Mouse (Mus musculus) stomach, embryonic 15.5 days (tissue): ENCODE measurements at regions not wholly inside any gene's neighbourhood (a gene's known extent, or its start where the extent isn't known, plus 50 kb on each side); places are given as distances from the start of the nearest gene placed in this dataset.

ENCODE experiments used
- ATAC-seq: fragments of 200-750 bp; cut with Nextera tagmentation; 2 replicates; pipeline ENCODE4 v1.8.0; 2017; ENCODE audit warnings: low read depth, moderate number of reproducible peaks, moderate TSS enrichment; ENCODE audit not compliant: insufficient read depth, low FRiP score
- H3K27ac ChIP-seq: fragments of 300-500 bp; sonication (generic); 2 replicates; pipeline ENCODE4 v1.5.1; 2015; ENCODE audit warnings: mild to moderate bottlenecking, inconsistent platforms
- H3K27me3 ChIP-seq: fragments of 300-500 bp; sonication (generic); replicated peaks from 2 replicates; pipeline ENCODE4 v1.6.1; 2015; ENCODE audit warnings: inconsistent platforms
- H3K36me3 ChIP-seq: fragments of 300-500 bp; sonication (generic); 2 replicates; pipeline ENCODE4 v1.6.1; 2015; ENCODE audit warnings: inconsistent platforms
- H3K4me1 ChIP-seq: fragments of 300-500 bp; sonication (generic); 2 replicates; pipeline ENCODE4 v1.6.1; 2015; ENCODE audit warnings: inconsistent platforms
- H3K4me2 ChIP-seq: fragments of 300-500 bp; sonication (generic); 2 replicates; pipeline ENCODE4 v1.6.1; 2015; ENCODE audit warnings: mild to moderate bottlenecking, inconsistent platforms
- H3K4me3 ChIP-seq: fragments of 300-500 bp; sonication (generic); replicated peaks from 2 replicates; pipeline ENCODE4 v1.5.1; 2015; ENCODE audit warnings: inconsistent platforms
- H3K9ac ChIP-seq: fragments of 300-500 bp; sonication (generic); 2 replicates; pipeline ENCODE4 v1.6.1; 2015; ENCODE audit warnings: inconsistent platforms
- H3K9me3 ChIP-seq: fragments of 300-500 bp; sonication (generic); 2 replicates; pipeline ENCODE4 v1.6.1; 2016; ENCODE audit warnings: inconsistent platforms
- WGBS: fragments of 180-500 bp; shearing (Covaris S2); methylation state at CpG from one replicate; pipeline ENCODE4 v1.1.7; 2015; 5-methylcytosine and 5-hydroxymethylcytosine counted together

DNA sequence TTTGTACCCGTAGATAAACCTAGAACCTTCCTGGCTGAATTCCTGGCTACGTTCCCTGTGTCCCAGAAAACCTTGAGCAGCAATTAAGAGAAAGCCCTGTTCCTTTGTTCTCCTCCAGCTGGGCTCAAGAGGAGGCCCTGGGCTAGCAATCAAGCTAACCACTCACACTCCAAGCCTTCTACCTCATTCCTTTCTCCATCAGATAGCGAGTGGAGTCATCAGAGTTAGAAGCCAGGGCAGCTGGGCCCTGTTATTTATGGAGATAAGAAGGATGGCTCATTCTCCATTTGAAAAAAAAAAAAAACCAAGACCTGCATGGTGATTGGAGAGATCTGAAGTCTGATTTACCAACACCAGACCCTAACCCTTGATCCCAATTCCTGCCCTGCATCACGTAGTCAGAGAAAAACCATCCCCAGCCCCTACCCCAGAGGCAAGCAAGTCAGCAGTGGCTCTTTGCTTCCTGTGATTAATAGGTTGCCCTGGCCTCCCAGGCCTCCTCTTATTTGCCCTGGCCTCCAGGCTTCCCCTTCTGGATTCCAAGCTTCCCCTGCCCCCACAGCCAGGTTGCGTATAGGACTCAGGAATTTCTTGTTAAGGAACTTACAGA is 181.3 kb upstream of the Bcor start:
- no peak for ATAC-seq
- WGBS, result 56% methylated on average over 5 of the region's 5 CpGs

DNA sequence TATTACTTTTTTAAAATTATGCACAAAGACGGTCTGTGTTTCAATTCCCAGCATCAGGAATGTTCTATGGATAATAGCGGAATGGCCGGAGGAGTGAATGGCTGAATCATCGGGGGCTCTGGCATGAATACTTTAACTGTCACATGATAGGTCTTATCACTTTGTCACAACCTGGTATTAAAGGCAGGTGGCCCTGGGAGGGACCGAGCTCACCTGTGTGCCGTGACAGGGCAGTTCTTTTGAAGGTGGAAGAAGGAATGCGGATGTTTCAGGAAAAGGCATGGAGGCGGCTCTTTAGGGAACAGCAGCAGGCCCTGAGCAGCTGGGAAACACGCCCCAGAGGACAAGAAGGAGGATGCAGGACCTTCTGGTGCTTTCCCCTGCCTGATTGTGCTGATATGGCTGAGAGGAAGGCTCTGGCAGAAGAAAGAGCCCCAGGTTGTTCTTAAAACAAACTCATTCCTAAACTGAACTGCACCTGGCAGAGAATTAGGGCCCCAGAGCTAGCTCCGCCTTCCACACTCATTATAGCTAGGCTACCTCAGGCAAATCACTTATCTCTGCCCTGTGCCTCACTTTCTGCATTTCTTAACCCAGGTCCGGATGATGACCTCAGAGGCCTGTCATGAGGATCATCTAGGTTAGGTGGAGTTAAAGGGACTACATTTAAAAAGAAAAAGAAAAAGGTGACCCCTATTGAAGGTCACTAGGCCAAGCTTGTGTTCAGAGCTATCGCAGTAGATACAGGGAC is 184.8 kb upstream of the Bcor start:
- no peak overlapping the region for H3K4me3 ChIP-seq
- H3K36me3 ChIP-seq, result no peaks in the 10 kb centered on the region
- no peak overlapping the region for H3K27ac ChIP-seq
- no peak overlapping the region for H3K9ac ChIP-seq
- ATAC-seq, result 0 out of 2 replicates have a peak, but pooled peaks have one; percentile 47
- no peaks in the 10 kb centered on the region for H3K4me1 ChIP-seq
- 73% methylated on average over 12 of the region's 12 CpGs for WGBS
- H3K9me3 ChIP-seq, result no peaks in the 10 kb centered on the region
- H3K27me3 ChIP-seq, result 0 out of 2 replicates have a peak, but pooled peaks cover 3% of the 10 kb centered on the region
- no peak overlapping the region for H3K4me2 ChIP-seq

More for the DNA sequence above, 181.3 kb upstream of the Bcor start:
- H3K9me3 ChIP-seq, result no peaks in the 10 kb centered on the region
- H3K36me3 ChIP-seq, result no peaks in the 10 kb centered on the region
- H3K4me1 ChIP-seq, result no peaks in the 10 kb centered on the region
- H3K4me2 ChIP-seq, result no peak overlapping the region
- H3K27me3 ChIP-seq, result 0 out of 2 replicates have a peak, but pooled peaks cover 3% of the 10 kb centered on the region
- no peak overlapping the region for H3K27ac ChIP-seq
- H3K4me3 ChIP-seq, result no peak overlapping the region
- H3K9ac ChIP-seq, result no peak overlapping the region

DNA sequence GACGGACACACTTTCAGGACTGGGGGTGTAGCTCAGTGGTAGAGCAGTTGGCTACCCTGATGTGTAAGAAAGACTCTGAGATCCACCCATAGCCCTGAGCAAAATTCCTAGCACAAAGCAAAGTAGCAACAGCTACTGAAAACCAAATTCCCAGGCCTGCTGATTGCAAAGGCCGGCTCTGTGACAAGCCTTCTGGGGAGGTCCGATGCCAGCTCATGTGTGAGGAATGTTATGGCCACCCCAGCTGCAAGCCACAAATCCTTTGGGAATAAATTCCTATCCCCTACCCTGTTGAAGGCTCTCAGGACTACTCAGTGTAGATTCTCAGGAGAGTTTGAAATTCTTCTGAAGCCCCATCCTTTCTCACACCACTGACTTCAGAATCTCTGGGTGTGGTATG is 186.7 kb upstream of the Bcor start:
- H3K36me3 ChIP-seq, result no peaks in the 10 kb centered on the region
- WGBS, result 73% methylated on average over 3 of the region's 3 CpGs
- H3K27me3 ChIP-seq, result no peaks in the 10 kb centered on the region
- H3K9me3 ChIP-seq, result no peaks in the 10 kb centered on the region
- H3K4me3 ChIP-seq, result no peak overlapping the region
- H3K9ac ChIP-seq, result no peak overlapping the region
- H3K27ac ChIP-seq, result no peak overlapping the region
- H3K4me1 ChIP-seq, result no peaks in the 10 kb centered on the region
- no peak overlapping the region for H3K4me2 ChIP-seq
- no peak for ATAC-seq

DNA sequence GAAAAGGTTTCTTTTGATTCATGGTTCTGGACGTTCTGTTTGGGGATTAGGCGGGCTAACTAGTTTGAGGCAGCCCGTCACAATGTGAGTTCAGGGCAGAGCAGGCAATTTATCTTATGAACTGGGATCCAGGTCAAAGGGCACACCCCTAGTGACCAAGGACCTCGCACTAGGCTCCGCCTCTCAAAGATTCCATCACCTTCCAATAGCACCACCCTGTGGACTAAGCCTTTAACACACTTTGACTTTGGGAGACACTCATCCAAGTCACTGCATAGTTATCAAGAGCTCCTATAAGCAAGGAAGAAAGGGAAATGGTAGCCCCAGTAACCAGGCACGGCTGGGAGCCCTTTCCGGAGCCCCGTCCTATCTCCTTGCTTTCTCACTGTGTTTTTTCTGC is 188.0 kb upstream of the Bcor start:
- H3K36me3 ChIP-seq, result no peaks in the 10 kb centered on the region
- H3K4me2 ChIP-seq, result no peak overlapping the region
- no peak overlapping the region for H3K9ac ChIP-seq
- no peak for ATAC-seq
- no peak overlapping the region for H3K4me3 ChIP-seq
- 64% methylated on average over 8 of the region's 8 CpGs for WGBS
- no peak overlapping the region for H3K27ac ChIP-seq
- H3K9me3 ChIP-seq, result no peaks in the 10 kb centered on the region
- no peaks in the 10 kb centered on the region for H3K27me3 ChIP-seq
- H3K4me1 ChIP-seq, result no peaks in the 10 kb centered on the region

DNA sequence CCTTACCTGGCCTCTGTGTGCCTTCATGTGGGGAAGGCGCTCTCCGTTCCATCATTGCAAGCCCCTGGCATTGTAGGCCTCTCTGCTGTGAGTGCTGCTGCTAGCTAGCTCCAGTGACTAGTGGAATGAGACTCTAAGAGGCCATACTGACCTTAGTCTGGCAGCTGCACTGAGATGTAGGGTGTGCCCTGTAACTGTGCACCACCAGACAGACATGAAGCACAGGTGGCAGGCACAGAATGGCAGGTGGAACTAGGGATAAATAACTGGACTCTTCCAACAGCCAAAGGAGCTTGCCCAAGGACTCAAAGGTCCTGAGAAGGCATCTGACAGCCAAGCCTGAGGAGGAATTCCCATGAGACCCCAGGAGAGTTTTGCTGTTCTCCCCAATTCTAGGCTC is 194.7 kb upstream of the Bcor start:
- WGBS, result 93% methylated on average over 2 of the region's 2 CpGs
- Histone ChIP-seq H3K27me3 (no peaks in the 10 kb centered on the region), H3K27ac (no peak overlapping the region), H3K4me3 (no peak overlapping the region), H3K4me1 (no peaks in the 10 kb centered on the region), H3K4me2 (no peak overlapping the region), H3K36me3 (no peaks in the 10 kb centered on the region), H3K9me3 (no peaks in the 10 kb centered on the region), H3K9ac (no peak overlapping the region)
- no peak for ATAC-seq

DNA sequence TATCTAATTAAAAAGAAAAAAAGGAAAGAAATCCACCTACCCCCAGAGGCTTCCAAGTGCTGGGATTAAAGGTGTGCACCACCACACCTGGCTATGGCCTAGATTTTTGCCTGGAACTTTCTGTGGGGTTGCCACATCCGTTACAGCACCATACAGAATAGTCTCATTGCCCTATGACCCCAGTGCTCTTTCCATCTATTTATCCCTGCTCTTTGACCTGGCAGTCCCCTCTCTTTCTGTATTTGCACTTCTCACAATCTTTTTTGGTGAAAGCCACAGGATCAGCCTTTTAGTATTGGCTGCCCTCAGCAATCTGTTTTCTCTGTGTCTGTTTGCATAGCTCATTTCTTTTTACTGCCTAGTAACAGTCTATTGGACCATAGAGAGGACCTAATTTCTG is 197.9 kb upstream of the Bcor start:
- H3K27ac ChIP-seq, result no peak overlapping the region
- no peaks in the 10 kb centered on the region for H3K9me3 ChIP-seq
- no peak overlapping the region for H3K4me2 ChIP-seq
- no peaks in the 10 kb centered on the region for H3K36me3 ChIP-seq
- no peak overlapping the region for H3K9ac ChIP-seq
- H3K4me1 ChIP-seq, result no peaks in the 10 kb centered on the region
- 37% methylated on average over 1 of the region's 1 CpGs for WGBS
- H3K27me3 ChIP-seq, result no peaks in the 10 kb centered on the region
- no peak for ATAC-seq
- H3K4me3 ChIP-seq, result no peak overlapping the region

DNA sequence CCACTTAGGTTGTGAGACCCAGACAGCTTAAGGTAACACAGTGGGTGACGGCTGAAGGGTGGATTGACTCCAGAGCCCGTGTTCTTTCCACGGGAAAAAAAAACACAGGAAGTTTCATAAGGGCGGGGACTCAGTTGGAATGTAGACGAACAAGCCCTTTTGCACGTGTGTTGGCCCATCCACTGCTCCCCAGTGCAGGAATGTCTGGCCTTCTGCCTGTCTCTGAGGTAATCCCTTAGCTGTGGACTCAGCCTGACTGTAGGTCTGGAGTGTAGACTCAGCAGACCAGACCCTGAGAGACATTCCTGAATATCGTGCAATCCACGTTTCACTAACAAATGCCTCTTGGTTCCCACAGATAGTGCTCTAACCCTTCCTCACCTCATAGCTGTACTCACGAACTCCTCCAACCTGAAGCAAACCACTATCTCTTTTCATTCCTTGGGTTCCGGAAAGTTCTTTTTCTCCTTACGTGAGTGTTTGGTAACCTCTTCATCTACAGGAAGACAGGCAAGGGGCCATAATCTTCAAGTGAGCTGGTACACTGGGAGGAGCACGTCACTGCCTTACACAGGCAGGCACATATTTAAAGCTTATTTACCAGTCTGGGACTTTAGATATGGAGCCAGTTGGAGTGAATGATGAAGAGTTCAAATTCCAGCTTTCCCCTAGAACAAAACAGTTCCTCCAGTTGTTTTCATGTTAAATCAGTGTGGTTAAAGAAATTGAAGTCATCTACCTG is 205.6 kb upstream of the Bcor start:
- H3K9ac ChIP-seq, result no peak overlapping the region
- H3K27ac ChIP-seq, result no peak overlapping the region
- H3K9me3 ChIP-seq, result no peaks in the 10 kb centered on the region
- H3K27me3 ChIP-seq, result no peaks in the 10 kb centered on the region
- H3K4me2 ChIP-seq, result no peak overlapping the region
- H3K4me1 ChIP-seq, result no peaks in the 10 kb centered on the region
- WGBS, result 61% methylated on average over 12 of the region's 12 CpGs
- H3K4me3 ChIP-seq, result no peak overlapping the region
- no peaks in the 10 kb centered on the region for H3K36me3 ChIP-seq
- peak; percentile 68; the same call in 1 of the 2 replicates for ATAC-seq

DNA sequence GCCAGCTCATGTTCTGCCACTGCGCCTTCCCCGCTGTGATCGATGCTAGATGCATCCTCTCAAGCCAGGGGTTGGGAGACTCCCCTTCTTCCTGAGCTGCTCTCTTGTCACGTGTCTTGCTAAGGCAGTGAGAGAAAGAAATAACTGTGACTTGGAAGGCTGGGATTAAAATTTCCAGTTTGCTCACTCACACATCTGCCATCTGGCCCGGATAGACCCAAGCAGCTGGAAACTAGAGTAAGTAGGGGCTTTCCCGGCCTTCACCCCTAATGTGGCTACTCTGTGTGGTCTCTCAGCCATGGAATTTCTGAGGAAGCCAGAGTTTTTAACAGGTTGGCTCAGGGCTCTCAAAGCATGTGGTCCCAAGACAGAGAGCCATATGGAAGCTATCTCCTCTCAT is 206.6 kb upstream of the Bcor start:
- Histone ChIP-seq H3K27ac (no peak overlapping the region), H3K4me3 (no peak overlapping the region), H3K27me3 (no peaks in the 10 kb centered on the region), H3K9ac (no peak overlapping the region), H3K9me3 (no peaks in the 10 kb centered on the region), H3K4me1 (no peaks in the 10 kb centered on the region), H3K4me2 (no peak overlapping the region), H3K36me3 (no peaks in the 10 kb centered on the region)
- WGBS, result 75% methylated on average over 6 of the region's 6 CpGs
- no peak for ATAC-seq

DNA sequence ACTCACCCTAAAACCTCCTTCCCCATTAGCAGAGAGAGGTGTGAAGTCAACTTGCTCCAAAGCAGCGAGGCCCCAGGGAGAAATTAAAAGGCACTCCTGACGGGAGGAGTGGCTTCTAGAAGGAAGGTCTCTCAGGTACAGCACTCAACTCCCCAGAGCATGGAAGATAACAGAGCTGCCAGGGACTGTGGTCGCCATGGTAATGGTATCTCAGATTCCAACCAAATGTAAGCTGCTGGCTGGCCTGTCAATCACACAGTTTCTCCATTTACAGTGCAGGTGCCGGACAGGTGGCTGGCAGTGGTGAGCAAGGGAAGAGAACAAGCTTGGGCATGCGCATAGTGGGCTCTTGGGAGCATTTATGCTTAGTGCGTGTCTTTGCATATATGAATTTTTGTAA is 213.5 kb upstream of the Bcor start:
- 66% methylated on average over 6 of the region's 6 CpGs for WGBS
- H3K27ac ChIP-seq, result no peak overlapping the region
- no peaks in the 10 kb centered on the region for H3K9me3 ChIP-seq
- H3K4me2 ChIP-seq, result no peak overlapping the region
- H3K4me3 ChIP-seq, result no peak overlapping the region
- no peak overlapping the region for H3K9ac ChIP-seq
- peak; percentile 76; the same call in 1 of the 2 replicates for ATAC-seq
- H3K27me3 ChIP-seq, result no peaks in the 10 kb centered on the region
- no peaks in the 10 kb centered on the region for H3K4me1 ChIP-seq
- no peaks in the 10 kb centered on the region for H3K36me3 ChIP-seq

DNA sequence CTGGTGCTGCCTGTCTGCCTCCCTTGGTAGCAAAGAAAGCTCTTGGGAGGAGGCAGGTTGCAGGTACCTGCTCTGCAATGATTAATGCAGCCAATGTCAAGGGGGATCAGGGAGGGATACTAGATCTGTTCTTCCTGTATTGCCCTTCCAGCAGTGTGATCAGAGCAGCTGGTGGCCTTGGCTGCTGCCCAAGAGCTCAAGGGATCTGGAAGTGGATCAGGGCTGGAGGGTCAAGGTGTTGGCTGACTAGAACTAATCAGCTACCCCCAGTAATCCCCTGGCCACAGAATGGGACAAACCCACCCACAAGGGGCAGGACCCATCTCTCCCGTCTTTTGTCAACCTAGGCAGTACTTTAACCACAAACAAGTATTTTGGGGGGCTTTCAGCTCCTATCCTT is 211.8 kb upstream of the Atp6ap2 start:
- no peak for ATAC-seq
- Histone ChIP-seq H3K9me3 (no peaks in the 10 kb centered on the region), H3K9ac (no peak overlapping the region), H3K4me2 (no peak overlapping the region), H3K4me1 (no peaks in the 10 kb centered on the region), H3K36me3 (no peaks in the 10 kb centered on the region), H3K27ac (no peak overlapping the region), H3K4me3 (no peak overlapping the region), H3K27me3 (no peaks in the 10 kb centered on the region)
- WGBS, result 59% methylated on average over 1 of the region's 1 CpGs

DNA sequence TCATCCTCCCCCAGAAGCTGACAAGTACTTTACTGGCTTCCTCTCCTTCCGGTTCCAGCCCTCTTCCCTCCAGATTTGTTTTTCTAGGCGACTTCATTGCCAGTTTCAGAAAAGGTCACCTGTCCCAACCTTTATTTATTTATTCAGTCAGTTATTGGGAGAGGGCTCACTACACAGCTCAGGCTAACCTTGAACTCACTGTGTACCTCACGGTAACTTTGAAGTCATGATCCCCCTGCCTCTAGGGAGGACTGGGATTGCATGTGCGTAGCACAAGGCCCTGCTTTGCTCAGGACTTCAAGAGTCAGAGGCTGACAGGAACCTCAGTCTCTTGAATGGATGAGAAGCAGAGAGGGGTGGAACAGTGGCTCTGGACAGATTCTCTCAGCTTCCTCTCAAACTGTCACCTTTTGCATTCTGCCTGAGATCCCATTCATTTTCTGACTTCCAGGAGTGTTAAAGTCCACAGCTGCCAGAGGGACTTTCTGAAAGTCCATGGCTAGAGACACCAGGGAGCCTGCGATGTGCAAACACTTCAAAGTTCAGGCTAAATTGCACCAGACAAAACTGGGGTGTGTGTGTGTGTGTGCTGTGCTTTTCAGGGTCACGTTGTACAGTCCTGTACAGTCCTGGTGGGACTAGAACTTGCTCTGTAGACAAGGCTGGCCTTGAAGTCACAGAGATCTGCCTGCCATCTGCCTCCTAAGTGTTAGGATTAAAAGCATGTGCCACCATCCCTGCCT is 211.2 kb upstream of the Atp6ap2 start:
- ATAC-seq, result no peak
- 62% methylated on average over 6 of the region's 6 CpGs for WGBS

More for the DNA sequence above, 211.2 kb upstream of the Atp6ap2 start:
- no peak overlapping the region for H3K4me3 ChIP-seq
- H3K27me3 ChIP-seq, result no peaks in the 10 kb centered on the region
- H3K4me1 ChIP-seq, result no peaks in the 10 kb centered on the region
- H3K27ac ChIP-seq, result no peak overlapping the region
- H3K4me2 ChIP-seq, result no peak overlapping the region
- H3K9me3 ChIP-seq, result no peaks in the 10 kb centered on the region
- no peak overlapping the region for H3K9ac ChIP-seq
- no peaks in the 10 kb centered on the region for H3K36me3 ChIP-seq
